Mouse (Mus musculus) yolk sac, embryonic 10.5 days (tissue): Measurements from ENCODE around the gene Cnga2.
"Not testable (repeated sequence)": the region's sequence is repeated elsewhere in the genome, so short reads cannot be mapped to it uniquely, and the experiment has no call there.

Experiments used
- DNase-seq: peaks from one replicate; pipeline ENCODE4 v3.0.0-alpha.2; 2017; ENCODE audit warnings: low spot score

The Cnga2 gene

DNA sequence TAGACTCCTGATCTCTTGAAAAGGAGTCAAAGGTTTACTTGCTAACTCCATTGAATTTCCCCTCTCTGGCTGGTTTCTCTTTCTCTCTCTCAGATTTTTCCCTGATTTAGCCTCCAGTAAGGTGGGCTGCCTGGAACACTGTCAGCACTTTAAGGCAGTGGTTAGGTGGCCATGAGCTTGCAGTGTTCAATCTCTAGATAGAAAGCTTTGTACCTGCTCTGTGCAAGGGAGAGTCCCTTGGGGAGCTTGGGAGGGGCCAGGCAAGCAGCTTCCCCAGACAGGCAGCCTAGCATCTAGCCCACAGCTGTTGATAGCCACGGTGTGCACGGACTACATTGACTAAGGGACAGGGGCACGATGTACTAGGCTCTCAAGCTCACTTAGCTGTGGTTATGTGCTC, at the start of gene Cnga2:
Cnga2 (plus strand) TSS at position 301 of the 400 bp plus-strand sequence.
- DNase-seq = no peak

DNA sequence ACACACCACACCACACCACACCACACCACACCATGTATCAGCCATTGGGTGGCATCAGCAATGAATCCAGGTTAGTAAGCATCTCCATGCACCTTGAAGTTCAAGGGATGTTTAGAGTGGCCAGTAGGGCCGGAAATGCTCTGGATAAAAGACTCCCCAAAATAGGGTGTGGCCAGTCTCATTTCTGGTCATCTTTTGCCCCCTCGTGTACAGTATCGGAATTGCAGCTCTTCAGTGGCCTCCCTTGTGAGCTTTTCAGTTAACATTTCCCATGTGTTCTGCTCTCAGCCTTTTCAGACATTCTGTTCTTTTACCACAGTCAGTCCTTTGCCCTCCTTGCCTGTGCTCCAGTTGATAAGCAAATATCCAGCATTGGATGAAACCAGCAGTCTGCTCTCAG, 45.0 kb upstream of the Cnga2 start:
- no peak for DNase-seq

DNA sequence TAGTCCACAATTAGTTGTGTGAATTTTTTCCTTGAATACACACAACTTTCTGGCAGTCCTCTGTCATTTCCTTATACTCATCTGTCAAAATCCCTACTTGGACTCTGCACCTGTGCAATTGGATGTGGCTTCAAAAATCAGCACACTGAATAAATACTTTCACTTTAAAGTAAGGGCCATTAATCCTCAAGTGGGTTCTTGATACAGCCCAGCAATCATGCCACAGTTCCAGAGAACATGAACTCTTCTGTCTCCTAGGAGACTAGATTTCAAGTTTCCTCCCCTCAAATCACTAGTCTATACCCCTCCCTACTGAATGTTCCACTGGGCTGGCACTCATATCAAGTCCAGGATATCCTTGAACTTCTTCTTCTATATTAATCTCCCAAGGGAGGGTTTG, 33.3 kb upstream of the Cnga2 start:
- no peak for DNase-seq

DNA sequence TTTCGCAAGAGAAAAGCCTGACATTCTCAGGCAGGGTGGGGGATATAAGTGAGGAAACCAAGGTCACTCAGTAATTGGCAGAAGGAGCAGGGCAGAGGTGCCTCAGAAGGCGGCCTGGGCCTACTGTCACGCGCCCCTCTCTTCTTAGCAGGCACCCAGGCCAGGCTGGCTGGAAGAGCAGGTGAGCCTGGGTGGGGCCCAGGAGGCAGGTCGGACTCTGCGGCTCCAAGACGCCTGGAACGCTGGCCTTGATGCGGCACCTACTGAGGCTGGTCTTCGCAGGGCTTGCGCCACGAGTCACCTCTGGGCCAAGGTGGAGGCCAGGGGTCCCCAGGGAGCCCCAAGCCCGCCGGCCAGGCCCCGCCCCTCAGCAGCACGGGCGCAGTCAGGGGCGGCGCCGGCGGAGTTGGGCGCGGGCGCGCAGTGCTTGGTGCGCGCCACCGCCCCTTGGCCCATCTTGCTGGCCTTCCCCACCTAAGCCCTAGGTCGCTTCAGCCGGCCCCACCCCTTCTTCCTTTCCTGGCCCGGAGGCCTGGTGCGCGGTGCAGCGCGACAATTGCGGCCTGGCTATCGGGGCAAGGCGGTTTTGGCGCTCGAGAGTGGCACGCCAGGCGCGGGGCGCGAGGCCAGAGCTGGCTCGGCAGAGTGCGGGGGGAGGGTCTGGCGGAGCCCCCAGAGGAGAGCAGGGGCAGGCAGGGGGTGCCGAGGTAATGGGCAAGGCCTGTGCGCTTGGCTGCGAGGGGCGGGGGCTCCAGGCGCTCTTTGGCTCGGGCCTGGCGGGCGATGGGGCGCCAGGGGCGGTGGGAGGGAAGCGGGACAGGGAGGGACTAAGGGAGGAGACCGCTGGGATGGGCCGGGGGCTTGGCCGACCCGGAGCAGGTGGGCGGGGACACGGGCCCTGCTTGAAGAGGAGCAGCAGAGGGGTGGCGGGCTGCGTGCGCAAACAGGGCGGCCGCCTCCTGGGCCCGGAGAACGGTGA, 29.3 kb upstream of the Cnga2 start, which contains the start of gene Prrg3:
Prrg3 (plus strand) TSS at position 552 of the 979 bp plus-strand sequence.
- DNase-seq = peak; percentile 73

DNA sequence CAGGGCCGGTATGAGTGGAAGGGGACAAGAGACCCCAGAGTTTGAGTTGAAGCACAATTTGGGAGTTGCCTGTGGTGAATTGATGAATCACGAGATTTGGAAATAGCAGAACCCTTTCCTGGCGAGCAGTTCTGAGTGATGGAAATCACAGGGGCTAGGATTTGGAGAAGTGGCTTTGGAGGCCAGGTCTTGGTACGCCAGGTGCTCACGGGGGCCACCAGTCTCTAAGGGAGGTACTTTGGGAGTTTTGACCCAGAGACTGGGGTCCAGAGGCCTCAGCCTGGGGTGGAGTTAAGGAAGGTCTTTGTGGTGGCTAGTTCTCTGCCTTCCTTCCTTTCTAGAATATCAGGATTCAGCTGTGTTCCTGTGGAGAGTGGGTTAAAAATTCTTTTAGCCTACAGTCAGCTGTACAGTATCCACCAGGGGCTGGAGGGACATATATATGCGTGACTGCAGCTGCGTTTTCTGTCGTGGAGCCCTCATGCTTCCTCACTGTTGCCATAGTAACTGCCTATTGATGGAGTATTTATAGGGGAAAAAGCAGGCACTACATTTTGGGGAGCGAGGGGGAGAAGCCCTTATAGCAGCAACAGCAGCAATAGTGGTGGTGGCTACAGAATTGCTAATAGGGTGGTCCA, 28.3 kb upstream of the Cnga2 start:
- no peak for DNase-seq

DNA sequence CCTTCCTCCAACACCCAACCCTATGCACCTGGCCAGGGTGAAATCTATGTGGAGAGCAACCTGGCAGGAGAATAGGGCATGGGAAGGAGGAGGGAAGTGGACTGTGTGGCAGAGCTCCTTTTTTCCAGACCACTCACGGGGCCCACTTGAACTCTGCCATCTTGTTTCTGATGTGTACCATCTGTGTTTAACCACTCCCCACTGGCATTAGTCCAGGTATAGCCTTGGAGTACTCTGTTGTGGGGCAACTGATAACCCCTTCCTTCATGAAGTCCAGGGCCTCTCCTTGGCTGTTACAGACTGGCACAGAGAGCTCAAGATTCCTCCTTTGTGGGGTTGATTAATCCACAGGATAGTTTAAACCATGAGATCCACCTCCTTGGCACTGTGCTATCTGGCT, 23.4 kb upstream of the Cnga2 start:
- DNase-seq = no peak

DNA sequence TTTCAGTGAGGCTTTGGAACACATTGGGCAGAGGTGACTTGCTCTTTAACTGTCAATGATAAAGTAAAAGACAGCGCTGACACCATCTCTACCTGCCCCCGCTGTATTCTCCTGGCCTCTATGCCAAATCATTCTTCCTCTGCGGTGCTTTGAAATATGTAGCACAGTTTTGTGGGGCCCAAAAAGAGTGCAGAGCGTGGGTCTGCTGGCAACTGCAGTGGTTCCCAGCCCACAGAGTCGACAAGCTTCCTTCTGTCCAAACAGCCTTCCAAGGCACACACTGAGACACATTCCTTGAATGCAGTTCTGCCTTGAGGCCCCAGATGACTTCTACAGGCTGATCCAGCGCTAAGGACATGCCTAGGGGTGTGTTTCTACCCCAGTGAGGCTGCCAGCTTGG, 22.8 kb upstream of the Cnga2 start:
- DNase-seq = no peak

DNA sequence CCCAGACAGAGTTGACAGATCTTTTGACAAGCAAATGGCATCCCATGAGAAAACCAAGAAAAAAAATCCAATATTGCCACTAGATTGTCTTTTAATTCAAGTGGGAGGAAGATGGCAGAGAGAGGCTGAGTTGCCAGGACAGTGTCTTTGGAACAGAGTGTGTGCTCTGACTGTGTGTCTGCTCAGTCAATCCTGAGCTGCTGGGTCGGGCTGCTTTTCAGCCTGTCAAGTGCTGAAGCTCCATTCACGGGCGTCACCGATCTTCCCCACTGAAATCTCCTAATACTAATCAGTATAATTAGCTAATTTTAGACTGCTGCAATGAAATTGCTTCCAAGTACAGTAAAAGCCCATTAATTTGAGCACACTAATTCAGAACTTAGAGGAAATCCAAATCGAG, 20.3 kb upstream of the Cnga2 start:
- no peak for DNase-seq

DNA sequence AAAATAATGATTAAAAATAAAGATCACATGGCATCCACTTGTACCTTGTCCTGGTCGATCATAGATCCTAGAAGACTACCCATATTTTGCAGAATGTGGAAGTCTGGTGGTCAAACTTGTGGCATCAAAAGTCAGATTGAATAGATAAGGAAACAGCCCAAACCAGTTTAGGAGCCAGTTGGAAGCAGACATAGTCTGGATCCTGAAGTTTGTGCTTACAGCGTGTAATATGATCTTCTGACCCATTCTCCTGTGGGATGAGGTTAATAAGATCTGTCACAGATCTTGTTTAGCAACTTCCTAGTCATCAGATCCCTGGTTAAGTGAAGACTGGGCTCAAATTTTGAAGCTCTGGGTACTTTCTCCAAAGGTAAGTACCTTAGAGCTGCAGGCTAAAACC, 19.0 kb upstream of the Cnga2 start, which contains the start of gene Fate1:
Fate1 (plus strand) TSS at position 301 of the 400 bp plus-strand sequence.
- no peak for DNase-seq

DNA sequence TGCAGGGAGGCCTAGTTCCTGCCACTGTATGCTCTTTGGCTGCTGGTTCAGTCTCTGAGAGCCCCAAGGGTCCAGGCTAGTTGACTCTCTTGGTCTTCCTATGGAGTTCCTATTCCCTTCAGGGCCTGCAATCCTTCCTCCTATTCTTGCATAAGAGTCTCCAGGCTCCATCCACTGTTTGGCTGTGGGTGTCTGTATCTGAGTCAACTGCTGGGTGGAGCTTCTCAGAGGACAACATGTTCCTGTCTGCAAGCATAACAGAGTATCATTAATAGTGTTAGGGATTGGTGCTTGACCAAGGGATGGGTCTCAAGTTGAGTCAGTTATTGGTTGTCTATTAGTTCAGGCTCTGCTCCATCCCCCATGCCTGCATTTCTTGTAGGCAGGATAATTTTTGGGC, 14.0 kb upstream of the Cnga2 start:
- not testable (repeated sequence) for DNase-seq

DNA sequence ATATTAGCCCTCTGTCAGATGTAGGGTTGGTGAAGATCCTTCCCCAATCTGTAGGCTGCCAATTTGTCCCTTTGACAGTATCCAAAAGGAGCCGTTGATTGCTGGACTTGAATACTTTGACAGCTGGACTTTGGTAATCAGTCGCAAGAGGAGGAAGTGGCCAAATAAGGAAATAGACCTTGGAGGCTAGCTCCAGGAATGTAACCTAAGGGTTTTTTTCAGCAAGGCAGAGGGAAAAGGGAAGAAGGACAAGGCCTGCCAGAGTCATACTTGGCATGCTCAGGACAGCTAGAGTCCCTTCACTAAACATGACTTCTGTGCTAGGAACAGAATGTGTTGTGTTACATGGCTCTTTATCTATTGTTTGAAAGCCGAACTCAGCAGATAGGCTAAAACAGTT, 11.2 kb upstream of the Cnga2 start:
- DNase-seq = peak; percentile 2

DNA sequence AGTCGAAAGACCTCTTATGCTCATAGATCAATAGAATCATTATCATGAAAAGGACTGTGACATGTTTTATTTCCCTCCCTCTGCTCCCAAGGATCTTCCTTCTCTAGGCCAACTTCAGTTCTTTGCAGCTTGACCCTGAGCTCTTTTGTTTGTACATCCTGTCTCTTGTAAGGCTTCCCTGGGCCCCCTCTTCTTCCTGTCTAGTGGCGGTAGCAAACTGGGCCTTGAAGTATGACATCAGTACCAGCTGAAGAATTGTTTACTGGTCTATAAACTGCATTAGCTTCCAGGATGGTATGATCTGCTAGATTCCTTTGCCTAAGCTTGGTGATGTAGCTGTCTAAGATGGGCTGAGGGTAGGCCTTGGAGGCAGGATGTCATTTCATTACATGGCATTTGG, 10.3 kb upstream of the Cnga2 start:
- DNase-seq = no peak

DNA sequence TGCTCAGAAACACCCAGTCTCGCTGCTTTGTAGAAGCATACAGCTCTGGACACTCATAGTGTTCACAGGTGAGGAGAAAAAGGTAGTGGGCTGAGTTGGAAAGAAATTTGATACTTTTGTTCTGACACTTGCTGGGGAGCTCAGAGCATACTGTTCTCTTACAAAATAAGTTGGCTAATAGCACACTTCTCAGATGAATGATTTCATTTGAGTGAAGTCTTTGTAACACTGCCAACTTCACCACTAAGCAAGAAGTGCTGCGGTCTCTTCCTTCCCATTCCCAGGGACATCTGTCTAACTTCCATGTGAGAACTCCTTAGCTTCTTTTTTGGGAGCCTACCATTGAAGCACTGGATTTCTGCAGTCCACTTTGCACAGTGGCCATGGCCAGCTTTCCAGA, 8.4 kb upstream of the Cnga2 start:
- no peak for DNase-seq

DNA sequence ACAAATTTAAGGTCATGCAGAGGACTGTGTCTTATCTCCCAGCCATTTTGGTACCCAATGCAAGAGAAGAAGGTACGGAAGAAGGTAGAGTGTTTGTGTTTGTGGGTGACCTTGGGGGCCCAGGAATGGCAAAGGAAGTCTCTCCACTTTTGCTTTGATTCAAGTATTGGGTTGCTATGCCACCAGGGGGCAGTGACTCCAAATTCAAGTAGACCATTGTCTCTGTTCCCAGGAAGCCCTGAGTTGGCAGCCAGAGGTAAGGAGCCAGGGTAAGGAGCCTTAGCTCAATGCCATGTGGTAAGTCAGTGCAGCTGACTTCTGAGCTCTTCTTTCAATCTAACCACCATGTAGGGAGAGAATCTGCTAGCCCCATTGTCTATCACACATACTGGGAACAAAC, 7.9 kb upstream of the Cnga2 start:
- DNase-seq = peak; percentile 1

DNA sequence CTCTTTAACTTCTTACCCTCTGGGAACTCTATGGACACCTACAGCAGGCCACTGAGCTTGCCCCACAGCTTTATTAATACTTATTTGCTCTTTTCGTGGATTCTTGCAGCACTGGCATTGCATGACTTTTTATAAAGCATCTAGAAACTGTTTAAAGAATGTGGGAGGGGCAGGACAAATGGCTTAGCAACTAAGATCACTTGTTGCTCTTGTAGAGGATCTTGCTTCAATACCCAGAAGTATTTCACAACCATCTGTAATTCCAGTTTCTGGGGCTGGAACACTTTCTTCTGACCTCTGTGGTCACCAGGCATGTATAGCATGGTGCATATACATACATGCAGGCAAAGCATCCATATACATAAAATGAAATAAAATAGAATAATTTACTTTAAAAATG, 4.3 kb downstream of the Cnga2 start:
- DNase-seq = no peak

DNA sequence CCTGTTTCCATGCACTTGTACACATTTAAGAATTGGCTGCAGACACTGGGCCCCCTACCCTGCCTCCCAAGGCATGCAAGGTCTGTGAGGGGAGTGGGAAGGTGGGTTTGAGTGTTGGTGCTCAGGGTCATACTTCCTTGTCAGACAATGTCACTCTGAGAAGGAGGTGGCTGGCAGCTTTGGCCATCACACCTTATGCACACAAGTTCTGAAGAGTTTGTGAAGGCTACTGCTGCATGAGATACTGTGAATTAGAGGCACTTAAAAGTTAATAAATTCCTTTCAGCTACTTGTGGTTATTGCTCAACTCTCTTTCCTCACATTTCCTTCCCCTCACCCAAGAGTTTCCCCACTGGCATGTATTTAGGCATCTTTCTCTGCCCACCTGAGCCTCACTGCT, 18.3 kb downstream of the Cnga2 start:
- no peak for DNase-seq

DNA sequence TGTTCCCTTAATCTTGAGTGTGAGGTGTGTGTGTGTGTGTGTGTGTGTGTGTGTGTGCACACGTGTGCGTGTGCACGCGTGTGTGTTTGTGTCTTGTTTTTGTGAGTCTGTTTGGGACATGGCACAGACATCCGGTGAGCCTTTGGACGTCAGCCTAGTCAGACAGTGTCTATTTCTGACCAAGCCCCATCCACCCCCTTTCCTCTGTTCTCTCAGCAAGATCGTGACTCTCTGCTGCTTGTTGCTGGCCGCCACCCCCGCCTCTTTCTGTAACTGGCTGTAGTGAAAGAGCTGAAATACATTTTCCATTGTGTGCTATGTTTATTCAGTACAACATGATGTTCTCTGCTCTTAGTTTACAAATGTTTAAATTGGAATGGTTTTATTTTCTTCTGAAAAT, 20.6 kb downstream of the Cnga2 start:
- no peak for DNase-seq

DNA sequence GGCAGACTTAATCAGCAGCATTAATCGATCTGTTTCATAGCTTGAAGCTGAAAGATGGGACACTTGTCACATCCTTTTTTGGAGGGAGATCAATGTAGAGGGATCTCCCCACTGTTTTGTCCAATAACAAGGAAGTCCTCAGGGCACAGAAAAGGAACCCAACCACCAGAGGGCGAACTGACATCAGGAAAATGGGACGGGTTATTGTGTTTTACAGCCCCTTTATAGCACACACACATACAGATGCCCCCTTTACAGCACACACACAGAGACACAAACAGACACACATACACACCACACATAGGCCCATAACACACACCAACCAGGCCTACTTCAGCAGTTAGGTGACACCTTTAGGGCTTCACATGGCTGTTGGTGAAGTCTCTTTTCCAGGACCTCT, 21.2 kb downstream of the Cnga2 start:
- no peak for DNase-seq

DNA sequence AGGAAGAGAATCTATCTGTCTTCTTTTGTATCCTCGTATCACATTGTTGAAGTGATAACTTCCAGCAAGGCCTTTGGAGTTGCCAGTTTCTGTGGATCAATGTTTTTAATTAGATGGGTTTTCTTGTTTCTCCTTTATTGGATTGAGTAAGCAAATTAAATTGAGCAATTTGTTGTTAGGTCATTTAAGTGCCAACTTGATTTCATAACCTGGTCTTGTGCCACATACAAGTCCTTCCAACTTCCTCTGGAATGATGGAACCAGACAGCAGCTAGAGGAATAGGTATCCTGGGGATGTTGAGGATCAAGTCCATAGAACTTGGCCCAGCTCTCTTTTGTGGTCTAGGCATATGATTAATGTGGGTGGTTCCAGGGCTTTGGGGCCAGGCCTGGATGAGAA, 30.6 kb downstream of the Cnga2 start:
- DNase-seq = no peak

DNA sequence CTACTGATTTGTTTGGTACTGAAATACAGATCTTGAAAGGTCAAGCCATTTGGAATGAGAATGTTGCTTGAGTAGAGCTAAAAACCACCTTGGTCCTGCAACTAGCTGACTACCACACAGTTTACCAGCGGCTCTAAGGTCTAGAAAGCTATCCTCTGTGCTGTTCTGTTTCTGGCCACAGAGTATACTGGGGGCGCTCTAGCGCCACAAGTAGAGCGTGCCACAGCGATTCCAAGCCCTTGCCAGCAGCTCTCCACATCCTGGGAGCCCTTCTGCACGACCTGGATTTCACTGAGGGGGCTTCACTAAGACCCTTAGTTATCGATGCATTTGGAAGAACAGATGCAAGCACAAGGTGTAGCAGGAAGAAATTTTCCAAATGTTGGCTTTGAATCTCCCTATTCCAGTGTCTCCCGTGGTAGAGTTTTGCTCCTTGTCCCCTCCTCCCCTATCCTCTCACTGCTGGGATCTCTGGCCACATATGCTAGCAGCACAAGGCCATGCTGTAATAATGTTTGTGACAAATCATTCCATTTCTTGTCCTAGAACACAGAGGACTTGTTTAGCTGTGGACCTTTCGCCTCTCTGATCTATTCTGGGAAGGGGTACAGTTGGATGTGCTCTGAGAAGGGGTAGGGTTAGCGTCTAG, 31.2 kb downstream of the Cnga2 start:
- no peak for DNase-seq

DNA sequence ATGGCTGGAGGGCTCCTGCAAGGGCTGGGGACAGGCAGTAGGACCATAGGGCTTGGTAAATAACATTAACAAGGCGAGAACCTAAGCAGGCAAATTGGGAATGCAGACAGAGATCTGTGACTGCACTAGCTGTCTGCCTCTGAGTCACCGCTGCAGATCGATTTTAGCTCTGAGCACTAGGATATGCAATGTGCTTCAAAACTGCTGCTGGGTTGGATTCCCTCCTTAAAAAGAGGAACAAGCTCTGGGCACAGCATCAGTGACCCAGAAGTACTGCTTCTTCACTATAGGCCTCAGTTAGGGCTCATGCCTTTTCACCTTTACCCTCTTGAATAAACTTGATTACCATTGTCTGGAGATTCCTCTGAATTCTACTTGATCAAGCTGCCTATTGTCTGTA, 31.9 kb downstream of the Cnga2 start:
- DNase-seq = no peak

DNA sequence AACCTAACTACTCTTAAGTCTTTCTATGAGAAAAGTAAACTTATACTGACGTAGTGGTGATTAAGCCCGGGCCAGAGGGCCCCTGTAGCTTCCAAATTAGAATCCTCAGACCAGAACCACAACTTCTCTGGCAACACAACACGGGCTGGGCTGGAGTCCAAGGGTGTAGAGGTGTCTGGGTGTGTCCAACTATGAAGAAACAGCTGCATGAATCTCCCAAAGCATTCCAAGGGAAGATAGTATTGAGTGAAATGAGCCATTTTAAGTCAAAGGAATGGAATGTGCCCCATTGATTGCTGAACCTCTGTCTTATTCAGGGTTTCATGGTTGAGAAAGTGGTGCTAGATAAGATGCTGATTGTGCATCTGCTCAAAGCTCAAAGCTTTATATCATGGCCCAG, 52.4 kb downstream of the Cnga2 start:
- DNase-seq = no peak

DNA sequence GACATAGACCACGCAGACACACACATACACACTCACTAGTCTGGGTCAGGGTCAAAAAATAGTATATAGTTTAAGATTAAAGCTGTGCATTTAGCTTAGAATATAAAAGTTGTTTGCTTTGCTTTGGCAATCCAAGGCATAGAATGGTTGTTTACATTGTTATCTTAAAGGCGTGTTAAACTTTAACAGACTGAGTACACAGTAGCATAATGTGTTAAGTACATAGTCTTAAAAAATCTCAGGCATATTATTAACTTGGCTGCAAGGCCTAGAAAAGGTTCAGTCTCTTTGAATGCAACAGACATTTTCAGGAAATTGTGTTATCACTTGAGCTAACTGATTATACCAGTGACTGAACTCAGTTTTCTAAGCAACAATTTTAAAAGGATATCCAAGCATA, 56.3 kb downstream of the Cnga2 start:
- DNase-seq = no peak
